Mouse (Mus musculus) mesoderm, embryonic 11.5 days (tissue): ENCODE measurements around the gene Poglut1.

ENCODE experiments used
- DNase-seq: peaks from one replicate; pipeline ENCODE4 v3.0.0-alpha.2; 2012; ENCODE audit warnings: low read depth, low spot score

Poglut1 gene

GRCm38 (mm10) chr16:38476312-38477240 lies 73.5 kb downstream of the Poglut1 start:
- peak; percentile 28 for DNase-seq

- DNase-seq: no peak
These were observed 74.3 kb downstream of the Poglut1 start for GRCm38 (mm10) chr16:38475681-38476311.
